ENCODE assay signal across 14 mouse cellular contexts in the genomic region with DNA sequence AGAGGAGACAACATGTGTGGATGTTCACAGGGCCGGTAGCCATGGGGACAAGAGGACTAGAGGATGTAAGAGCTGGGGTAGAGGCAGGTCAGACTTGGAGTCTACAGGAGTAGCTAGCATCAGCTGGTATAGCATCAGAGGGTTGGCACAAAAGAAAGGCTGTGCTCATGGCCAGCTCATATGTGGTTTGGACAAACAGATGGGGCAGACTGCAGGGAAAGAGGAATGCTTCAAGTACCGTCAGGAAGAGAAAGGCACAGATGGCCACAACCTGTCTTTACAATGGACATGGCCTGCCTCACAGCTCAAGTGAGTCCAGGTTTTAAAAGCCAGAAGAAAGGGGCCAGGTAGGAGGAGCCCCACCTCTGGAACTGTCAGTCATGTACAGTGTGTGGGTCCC.
DNase-seq lines count a peak whose midpoint lies in the region; ATAC-seq and TF ChIP-seq lines count a peak whose summit lies in the region.
"Had no signal": no experiment of that assay in that cellular context is flagged by ENCODE, and none has a peak within 500 bp of the region (broad histone marks: within the 10 kb centered on the region; RNA-seq: fewer than 3 reads in every experiment).

No protein-coding gene starts in this region.

- no peak overlapping the region for H3K9ac ChIP-seq in midbrain, embryonic 14.5 days (replicated peaks; ENCODE audit: low read length)
- H3K9ac ChIP-seq: heart, embryonic 13.5 days; kidney, embryonic 15.5 days; liver, embryonic 13.5 days; neural tube, embryonic 12.5 days had no signal

- 62% methylated on average over 2 of the region's 2 CpGs for WGBS in midbrain, embryonic 14.5 days

- H3K4me1 ChIP-seq in midbrain, embryonic 14.5 days (ENCODE audit: control insufficient read depth, insufficient read depth, low read length): peaks cover 36% of the 10 kb centered on the region

- no peak overlapping the region for H3K4me3 ChIP-seq in left cerebral cortex, adult 2 months
- H3K4me3 ChIP-seq in midbrain, embryonic 14.5 days (replicated peaks; ENCODE audit: low read depth, low read length): no peak overlapping the region
- H3K4me3 ChIP-seq: erythroblast, embryonic 14.5 days; heart, embryonic 13.5 days; kidney, embryonic 15.5 days; liver, embryonic 13.5 days; neural tube, embryonic 12.5 days had no signal

- no peaks in the 10 kb centered on the region for H3K27me3 ChIP-seq in midbrain, embryonic 14.5 days (ENCODE audit: control insufficient read depth, insufficient read depth, low read length)
- H3K27me3 ChIP-seq: neural tube, embryonic 12.5 days had no signal

- no peak for DNase-seq in left cerebral cortex, adult 2 months (ENCODE audit: extremely low spot score in 1 of 2, low spot score in 2 of 2)
- no peak for DNase-seq in left cerebral cortex, postnatal 14 days (ENCODE audit: low spot score in 2 of 2)
- DNase-seq in cerebellum, adult 18-20 months: peak; percentile 61 to 75
- peak; percentile 50 to 59 for DNase-seq in cerebellum, postnatal 36 days
- DNase-seq in midbrain, embryonic 14.5 days: no peak
- no peak for DNase-seq in thymus, postnatal 36 days
- DNase-seq in ovary, postnatal 36 days (ENCODE audit: low spot score): no peak
- DNase-seq: embryo, embryonic 11 days; liver, embryonic 13.5 days; lung, postnatal 10 days had no signal

- TF ChIP-seq CTCF in left cerebral cortex, adult 2 months (IDR thresholded peaks at IDR 0.05): no peak

- peaks cover 24% of the 10 kb centered on the region for H3K36me3 ChIP-seq in midbrain, embryonic 14.5 days (ENCODE audit: control insufficient read depth, insufficient read depth, low read length)
- H3K36me3 ChIP-seq: heart, embryonic 13.5 days; kidney, embryonic 15.5 days; liver, embryonic 13.5 days; neural tube, embryonic 12.5 days had no signal

- intact Hi-C loops in left cerebral cortex, adult 2 months (cut with DNase I): no loop called here
- intact Hi-C loops in left cerebral cortex, postnatal 14 days (cut with DNase I): no loop called here

- peak overlapping the region; percentile 47 for H3K27ac ChIP-seq in left cerebral cortex, adult 2 months
- peak overlapping the region; percentile 33; the same call in 1 of the 2 replicates for H3K27ac ChIP-seq in midbrain, embryonic 14.5 days (replicated peaks; ENCODE audit: low read depth, low read length)
- H3K27ac ChIP-seq: heart, embryonic 13.5 days; kidney, embryonic 15.5 days; liver, embryonic 13.5 days; neural tube, embryonic 12.5 days had no signal

- no peaks in the 10 kb centered on the region for H3K9me3 ChIP-seq in midbrain, embryonic 14.5 days (ENCODE audit: control insufficient read depth, low read length)
- H3K9me3 ChIP-seq: heart, embryonic 13.5 days; kidney, embryonic 15.5 days; liver, embryonic 13.5 days; neural tube, embryonic 12.5 days had no signal

- H3K4me2 ChIP-seq in midbrain, embryonic 14.5 days (ENCODE audit: low read length): no peak overlapping the region
- H3K4me2 ChIP-seq: heart, embryonic 13.5 days; kidney, embryonic 15.5 days; liver, embryonic 13.5 days; neural tube, embryonic 12.5 days had no signal

- no peak for ATAC-seq in midbrain, embryonic 14.5 days (ENCODE audit: low FRiP score, low TSS enrichment)

Comparison
In these comparisons a context has a peak if more than half of its experiments do, and no peak if none do; other contexts are left out.
1. DNase-seq: peak in cerebellum, adult 18-20 months (2 of 2) and cerebellum, postnatal 36 days (2 of 2); none in left cerebral cortex, adult 2 months (0 of 2), left cerebral cortex, postnatal 14 days (0 of 2), midbrain, embryonic 14.5 days (single experiment), thymus, postnatal 36 days (0 of 2) and ovary, postnatal 36 days (single experiment).